Mouse (Mus musculus): ENCODE measurements at regions not wholly inside any gene's neighbourhood (a gene's known extent, or its start where the extent isn't known, plus 50 kb on each side); places are given as distances from the start of the nearest gene placed in this dataset.

DNA sequence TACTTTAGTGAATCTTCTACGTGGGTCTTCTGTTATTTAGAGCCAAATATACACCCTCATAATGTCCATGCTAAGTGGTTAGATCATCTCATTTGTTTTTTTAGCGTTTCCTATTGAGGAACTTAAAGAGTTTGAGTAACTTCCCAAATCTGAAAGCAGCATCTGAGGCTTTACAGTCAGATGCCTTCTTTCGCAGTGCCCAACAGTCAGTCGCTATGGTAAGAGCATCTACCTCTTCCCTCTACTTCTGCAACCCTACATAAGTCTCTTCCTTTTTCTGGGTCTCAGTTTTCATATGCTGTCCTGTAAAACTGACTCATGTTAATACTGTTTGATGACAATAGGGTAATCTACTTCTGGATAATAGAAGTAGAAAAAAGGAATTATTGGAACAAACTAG, 146.8 kb downstream of the Ktn1 start:
- Histone ChIP-seq H3K27ac (ENCODE audit: poor library complexity, severe bottlenecking) (no peak overlapping the region), H3K36me3 (no peaks in the 10 kb centered on the region), H3K27me3 (replicated peaks) (no peaks in the 10 kb centered on the region), H3K4me3 (no peak overlapping the region), H3K4me2 (no peak overlapping the region), H3K9me3 (replicated peaks) (no peaks in the 10 kb centered on the region), H3K4me1 (replicated peaks) (no peaks in the 10 kb centered on the region), H3K9ac (no peak overlapping the region)
- 81% methylated on average over 4 of the region's 4 CpGs for whole genome bisulfite sequencing
- no peak for ATAC-seq (ENCODE audit: insufficient number of reproducible peaks, low FRiP score)

DNA sequence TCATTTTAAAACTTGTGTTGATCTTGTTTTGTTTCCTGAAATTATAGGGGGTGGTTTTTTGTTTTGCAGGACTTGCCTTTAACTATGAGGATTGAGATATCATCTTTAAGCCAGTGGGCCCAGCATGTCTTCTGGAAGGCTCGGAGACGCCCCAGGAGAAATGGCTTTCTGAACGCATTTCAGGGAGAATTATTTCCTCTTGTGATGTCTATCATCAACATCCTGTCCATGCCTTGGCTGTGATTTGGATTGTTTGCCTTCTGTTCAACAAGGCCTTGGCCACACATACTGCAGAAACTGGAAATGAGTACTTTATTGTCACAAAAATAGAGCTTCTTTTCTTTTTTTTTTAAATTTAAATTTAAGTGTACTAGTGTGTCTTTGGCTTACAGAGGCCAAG, 150.0 kb downstream of the Ktn1 start:
- 68% methylated on average over 3 of the region's 3 CpGs for WGBS
- ATAC-seq (ENCODE audit: insufficient number of reproducible peaks, low FRiP score), result no peak
- H3K27me3 ChIP-seq (replicated peaks), result no peaks in the 10 kb centered on the region
- no peak overlapping the region for H3K4me2 ChIP-seq
- H3K4me1 ChIP-seq (replicated peaks), result no peaks in the 10 kb centered on the region
- H3K9me3 ChIP-seq (replicated peaks), result no peaks in the 10 kb centered on the region
- H3K4me3 ChIP-seq, result no peak overlapping the region
- H3K36me3 ChIP-seq, result no peaks in the 10 kb centered on the region
- H3K9ac ChIP-seq, result no peak overlapping the region
- no peak overlapping the region for H3K27ac ChIP-seq (ENCODE audit: poor library complexity, severe bottlenecking)

DNA sequence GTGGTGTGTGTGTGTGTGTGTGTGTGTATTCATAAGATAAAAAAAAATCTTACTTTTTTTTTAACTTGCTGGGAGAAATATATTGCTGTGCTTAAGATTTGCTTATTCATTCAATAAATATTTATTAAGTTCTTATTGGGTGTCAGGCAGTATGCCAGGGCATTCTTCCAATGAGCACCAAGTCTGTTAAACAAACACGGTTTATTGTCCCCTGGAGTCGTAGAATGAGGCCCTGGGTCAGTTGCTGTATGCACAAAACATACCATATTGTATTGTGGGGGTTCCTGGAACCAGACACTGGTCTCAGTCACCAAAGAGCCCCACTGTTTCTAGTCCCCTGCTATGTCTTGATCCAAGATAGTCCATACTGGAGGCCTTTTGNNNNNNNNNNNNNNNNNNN, 151.3 kb downstream of the Ktn1 start:
- Histone ChIP-seq H3K36me3 (no peaks in the 10 kb centered on the region), H3K27ac (ENCODE audit: poor library complexity, severe bottlenecking) (no peak overlapping the region), H3K4me1 (replicated peaks) (no peaks in the 10 kb centered on the region), H3K27me3 (replicated peaks) (no peaks in the 10 kb centered on the region), H3K4me2 (no peak overlapping the region), H3K4me3 (no peak overlapping the region), H3K9me3 (replicated peaks) (no peaks in the 10 kb centered on the region), H3K9ac (no peak overlapping the region)
- ATAC-seq (ENCODE audit: insufficient number of reproducible peaks, low FRiP score), result no peak
- WGBS, result 83% methylated on average over 2 of the region's 2 CpGs

DNA sequence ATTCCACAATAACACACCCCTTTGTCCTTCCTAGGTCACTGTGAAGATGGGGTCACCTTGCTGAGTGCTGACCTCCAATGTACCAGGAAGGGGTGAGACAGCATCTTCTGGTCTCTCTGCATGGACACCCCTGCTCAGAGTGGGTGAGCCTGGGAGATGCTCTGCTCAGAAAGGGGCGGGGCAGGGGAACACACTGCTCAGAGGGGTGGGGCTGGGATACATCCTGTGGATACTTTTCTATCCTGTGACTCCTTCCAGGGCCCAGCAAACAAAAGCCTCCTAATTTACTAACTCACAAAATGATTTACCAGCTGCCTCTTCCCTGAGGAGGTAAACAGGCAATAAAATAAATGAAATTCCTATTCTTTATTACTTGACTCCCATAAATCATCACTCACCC, 157.0 kb downstream of the Ktn1 start:
- Histone ChIP-seq H3K9me3 (replicated peaks) (no peaks in the 10 kb centered on the region), H3K36me3 (no peaks in the 10 kb centered on the region), H3K4me2 (no peak overlapping the region), H3K4me1 (replicated peaks) (no peaks in the 10 kb centered on the region), H3K9ac (no peak overlapping the region), H3K27ac (ENCODE audit: poor library complexity, severe bottlenecking) (no peak overlapping the region), H3K4me3 (no peak overlapping the region), H3K27me3 (replicated peaks) (no peaks in the 10 kb centered on the region)
- ATAC-seq (ENCODE audit: insufficient number of reproducible peaks, low FRiP score), result no peak
- 89% methylated on average over 1 of the region's 1 CpGs for WGBS

DNA sequence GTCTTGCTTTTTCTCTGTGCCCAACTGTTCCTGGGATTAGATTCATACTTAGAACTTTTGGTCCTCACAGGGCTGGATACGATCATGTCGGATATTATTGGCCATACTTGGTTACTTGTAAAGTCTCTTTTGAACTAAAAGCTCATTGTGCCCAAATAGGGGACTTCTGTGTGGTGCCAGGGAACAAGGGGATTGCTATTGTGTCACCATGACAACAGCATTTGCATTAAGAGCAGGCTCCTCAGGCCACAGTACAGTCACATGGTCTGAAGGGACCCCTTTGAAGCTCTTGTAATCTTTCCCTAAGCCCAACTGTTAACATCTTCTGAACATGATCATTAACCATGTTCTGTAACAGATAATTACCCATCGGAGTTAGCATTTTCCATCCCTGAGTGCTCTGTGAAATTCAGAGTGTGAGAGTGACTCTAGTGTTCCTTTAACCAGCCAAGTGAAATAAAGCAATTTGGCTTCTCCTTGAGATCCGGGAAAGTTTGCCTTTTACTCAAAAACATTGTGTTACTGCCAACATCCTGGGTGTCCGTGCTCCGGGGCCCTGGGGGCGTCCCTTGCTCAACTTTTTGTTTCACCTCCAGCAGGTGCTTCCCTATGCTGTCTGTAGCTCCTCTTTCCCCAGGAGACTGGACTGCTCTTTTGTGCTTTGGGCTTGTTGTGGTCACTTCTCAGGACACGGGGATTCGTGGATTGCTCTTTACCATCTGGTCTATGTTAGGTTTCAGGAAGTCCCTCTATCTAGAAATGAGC, 157.7 kb downstream of the Ktn1 start:
- Histone ChIP-seq H3K4me2 (no peak overlapping the region), H3K4me3 (no peak overlapping the region), H3K9ac (no peak overlapping the region), H3K27me3 (replicated peaks) (no peaks in the 10 kb centered on the region), H3K4me1 (replicated peaks) (no peaks in the 10 kb centered on the region), H3K36me3 (no peaks in the 10 kb centered on the region), H3K27ac (ENCODE audit: poor library complexity, severe bottlenecking) (no peak overlapping the region), H3K9me3 (replicated peaks) (no peaks in the 10 kb centered on the region)
- WGBS, result 59% methylated on average over 9 of the region's 9 CpGs
- ATAC-seq (ENCODE audit: insufficient number of reproducible peaks, low FRiP score), result no peak

DNA sequence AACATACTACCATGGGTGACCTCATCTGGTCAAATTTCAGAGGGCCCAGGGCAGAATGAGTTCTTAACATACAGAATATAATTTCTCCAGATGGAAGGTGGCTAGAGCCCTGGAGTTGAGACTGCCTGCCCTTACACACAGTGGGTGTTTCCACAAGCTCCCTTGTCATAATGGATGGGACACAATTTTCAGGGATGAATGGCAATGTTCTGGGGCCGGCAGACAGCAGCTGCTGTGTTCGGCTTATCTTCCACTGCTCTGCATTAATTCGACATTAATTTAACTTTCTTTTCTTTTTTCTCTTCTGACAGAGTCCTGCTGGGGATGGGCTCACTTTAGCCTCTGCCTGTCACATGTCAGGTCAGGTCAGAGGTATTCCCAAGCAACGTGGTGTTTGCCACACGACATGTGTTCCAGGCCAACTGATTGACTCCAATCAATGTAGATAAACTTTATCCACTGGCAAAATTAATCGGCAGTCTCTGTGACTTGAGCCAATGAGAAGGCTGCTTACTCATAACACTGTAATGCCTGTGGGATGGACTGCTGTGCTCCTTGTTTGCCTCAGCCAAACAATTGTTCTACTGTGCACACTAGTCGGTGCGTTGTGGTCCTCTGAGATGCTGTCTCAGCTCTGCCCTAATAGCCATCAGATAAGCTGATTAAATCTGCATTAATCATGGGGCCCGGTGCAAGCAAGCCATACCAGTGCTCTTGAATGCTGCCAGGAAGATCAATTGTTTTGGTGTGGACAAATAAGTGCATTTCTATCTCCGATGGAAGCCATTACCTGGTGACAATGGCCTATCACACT, 160.1 kb downstream of the Ktn1 start:
- Histone ChIP-seq H3K4me3 (no peak overlapping the region), H3K9me3 (replicated peaks) (no peaks in the 10 kb centered on the region), H3K4me1 (replicated peaks) (no peaks in the 10 kb centered on the region), H3K27me3 (replicated peaks) (no peaks in the 10 kb centered on the region), H3K4me2 (no peak overlapping the region), H3K36me3 (no peaks in the 10 kb centered on the region), H3K9ac (no peak overlapping the region), H3K27ac (ENCODE audit: poor library complexity, severe bottlenecking) (no peak overlapping the region)
- ATAC-seq (ENCODE audit: insufficient number of reproducible peaks, low FRiP score), result no peak
- 60% methylated on average over 10 of the region's 10 CpGs for WGBS

DNA sequence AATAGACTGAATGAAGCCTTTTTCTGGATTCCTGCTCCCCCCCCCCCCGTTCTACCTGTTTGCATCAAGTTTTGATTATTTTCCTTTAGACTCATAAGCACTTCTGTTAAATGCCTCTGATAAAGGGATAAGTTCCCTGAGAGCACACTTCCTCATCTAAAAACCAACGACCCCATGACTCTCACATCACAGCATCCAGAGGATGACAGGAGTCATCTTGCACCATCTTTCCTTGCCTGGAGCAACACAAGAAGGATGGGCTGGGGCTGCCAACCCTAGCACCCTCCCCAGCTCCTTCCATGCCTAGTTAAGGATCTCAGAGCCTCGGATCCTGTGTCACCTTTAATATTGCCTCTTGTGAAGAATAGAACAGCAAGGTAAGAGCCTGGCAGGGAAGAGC, 170.0 kb downstream of the Ktn1 start:
- Histone ChIP-seq H3K27ac (ENCODE audit: poor library complexity, severe bottlenecking) (no peak overlapping the region), H3K27me3 (replicated peaks) (no peaks in the 10 kb centered on the region), H3K4me3 (no peak overlapping the region), H3K9me3 (replicated peaks) (no peaks in the 10 kb centered on the region; the same call in 1 of the 2 replicates), H3K4me1 (replicated peaks) (no peaks in the 10 kb centered on the region), H3K9ac (no peak overlapping the region), H3K36me3 (no peaks in the 10 kb centered on the region), H3K4me2 (no peak overlapping the region)
- no peak for ATAC-seq (ENCODE audit: insufficient number of reproducible peaks, low FRiP score)
- WGBS, result 74% methylated on average over 3 of the region's 3 CpGs

DNA sequence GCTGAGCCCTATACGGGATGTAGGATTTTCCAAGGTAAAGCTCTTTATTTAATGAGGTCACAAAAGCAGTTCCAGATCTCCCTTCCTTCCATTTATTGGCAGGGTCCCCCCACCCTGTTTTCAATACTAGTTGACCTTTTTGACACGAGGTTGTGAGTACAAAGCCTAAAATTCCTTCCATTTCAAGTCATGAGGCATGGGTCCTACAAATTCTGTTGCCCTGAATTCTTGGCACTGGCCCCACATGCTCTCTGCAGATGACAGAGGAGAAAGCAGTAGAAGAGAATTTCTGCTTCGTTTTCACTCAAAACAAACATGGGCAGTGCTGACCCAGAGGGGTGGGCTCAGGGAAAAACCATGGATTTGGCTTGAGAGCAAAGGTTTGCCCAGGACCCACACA, 170.4 kb downstream of the Ktn1 start:
- Histone ChIP-seq H3K36me3 (no peaks in the 10 kb centered on the region), H3K4me1 (replicated peaks) (no peaks in the 10 kb centered on the region), H3K4me2 (no peak overlapping the region), H3K4me3 (no peak overlapping the region), H3K9ac (no peak overlapping the region), H3K27me3 (replicated peaks) (no peaks in the 10 kb centered on the region), H3K27ac (ENCODE audit: poor library complexity, severe bottlenecking) (no peak overlapping the region), H3K9me3 (replicated peaks) (no peaks in the 10 kb centered on the region; the same call in 1 of the 2 replicates)
- 51% methylated on average over 3 of the region's 3 CpGs for WGBS
- no peak for ATAC-seq (ENCODE audit: insufficient number of reproducible peaks, low FRiP score)

DNA sequence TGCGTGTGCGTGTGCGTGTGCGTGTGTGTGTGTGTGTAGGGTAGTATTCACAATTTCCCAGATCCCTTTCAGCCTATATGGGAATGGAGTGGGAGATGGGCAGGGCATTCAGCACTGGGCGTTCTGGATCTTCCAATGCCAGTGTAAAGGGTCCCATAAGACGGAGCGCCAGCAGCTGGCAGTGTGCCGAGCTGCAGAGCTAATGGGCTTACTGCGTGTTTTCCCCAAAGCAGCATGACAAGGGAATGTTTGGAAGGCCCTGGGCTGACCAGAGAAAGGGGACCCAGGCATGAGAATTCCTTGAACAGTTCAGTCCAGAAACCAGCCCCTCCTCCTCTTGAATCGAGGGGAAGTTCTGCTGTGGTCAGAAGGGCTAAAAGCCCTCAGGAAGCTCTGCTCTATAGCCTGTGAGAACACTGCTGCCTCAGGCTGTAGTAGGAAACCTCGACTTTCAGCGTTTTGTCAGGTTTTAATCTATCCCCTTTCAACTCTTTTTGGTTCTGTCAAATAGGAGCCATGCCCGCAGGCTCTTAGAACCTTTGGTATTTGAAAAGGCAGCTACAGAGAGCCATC, 172.4 kb downstream of the Ktn1 start:
- no peaks in the 10 kb centered on the region; the same call in 1 of the 2 replicates for H3K9me3 ChIP-seq (replicated peaks)
- H3K9ac ChIP-seq, result no peak overlapping the region
- no peak overlapping the region for H3K4me2 ChIP-seq
- no peak for ATAC-seq (ENCODE audit: insufficient number of reproducible peaks, low FRiP score)
- no peaks in the 10 kb centered on the region for H3K4me1 ChIP-seq (replicated peaks)
- 70% methylated on average over 13 of the region's 13 CpGs for WGBS
- no peak overlapping the region for H3K27ac ChIP-seq (ENCODE audit: poor library complexity, severe bottlenecking)
- H3K27me3 ChIP-seq (replicated peaks), result no peaks in the 10 kb centered on the region
- no peak overlapping the region for H3K4me3 ChIP-seq
- H3K36me3 ChIP-seq, result no peaks in the 10 kb centered on the region

DNA sequence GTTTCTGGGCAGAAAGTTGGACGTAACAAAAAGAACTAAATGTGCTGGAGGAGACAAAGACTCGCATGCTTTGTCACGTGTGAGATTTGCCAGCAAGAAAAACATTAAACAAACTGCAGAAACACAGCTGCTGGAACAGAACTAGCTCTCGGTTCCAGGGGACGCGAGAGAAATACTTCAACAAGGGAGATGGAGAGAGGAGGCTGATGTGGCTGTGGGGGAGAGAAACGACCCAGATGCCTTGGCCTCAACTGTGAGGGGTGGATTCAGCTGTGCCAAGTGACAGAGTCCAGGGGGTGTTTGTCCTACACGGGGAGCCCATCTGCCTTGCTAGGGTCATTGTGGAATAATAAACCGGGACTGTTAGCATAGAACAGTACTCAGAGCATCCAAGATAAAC, 174.9 kb downstream of the Ktn1 start:
- H3K9me3 ChIP-seq (replicated peaks), result no peaks in the 10 kb centered on the region; the same call in 1 of the 2 replicates
- no peaks in the 10 kb centered on the region for H3K27me3 ChIP-seq (replicated peaks)
- no peak overlapping the region for H3K4me2 ChIP-seq
- no peak overlapping the region for H3K4me3 ChIP-seq
- ATAC-seq (ENCODE audit: insufficient number of reproducible peaks, low FRiP score), result no peak
- WGBS, result 54% methylated on average over 9 of the region's 9 CpGs
- H3K36me3 ChIP-seq, result no peaks in the 10 kb centered on the region
- H3K9ac ChIP-seq, result no peak overlapping the region
- no peak overlapping the region for H3K27ac ChIP-seq (ENCODE audit: poor library complexity, severe bottlenecking)
- H3K4me1 ChIP-seq (replicated peaks), result no peaks in the 10 kb centered on the region

DNA sequence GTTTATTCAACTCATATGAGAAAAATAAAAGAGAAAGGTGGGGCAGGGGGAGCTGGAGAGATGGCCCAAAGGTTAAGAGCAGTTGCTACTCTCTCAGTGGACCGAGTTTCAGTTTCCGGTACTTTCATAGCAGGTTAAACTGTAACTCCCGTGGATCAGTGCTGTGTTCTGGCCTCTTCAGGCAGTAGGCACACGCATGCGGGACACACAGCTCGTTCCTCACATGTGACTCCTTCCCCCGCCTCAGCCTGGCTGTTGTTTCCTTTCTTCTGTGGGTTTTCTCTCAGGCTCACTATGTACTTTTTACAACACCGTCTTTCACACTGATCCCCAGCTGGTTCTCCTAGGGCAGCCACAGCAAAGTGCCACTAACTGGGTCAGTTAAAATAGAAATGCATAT, 175.4 kb downstream of the Ktn1 start:
- Histone ChIP-seq H3K27ac (ENCODE audit: poor library complexity, severe bottlenecking) (no peak overlapping the region), H3K9ac (no peak overlapping the region), H3K27me3 (replicated peaks) (no peaks in the 10 kb centered on the region), H3K4me2 (no peak overlapping the region), H3K4me3 (no peak overlapping the region), H3K36me3 (no peaks in the 10 kb centered on the region), H3K9me3 (replicated peaks) (no peaks in the 10 kb centered on the region; the same call in 1 of the 2 replicates), H3K4me1 (replicated peaks) (no peaks in the 10 kb centered on the region)
- 90% methylated on average over 8 of the region's 8 CpGs for WGBS
- ATAC-seq (ENCODE audit: insufficient number of reproducible peaks, low FRiP score), result no peak
